Mouse (Mus musculus) neural tube, embryonic 14.5 days (tissue): ENCODE measurements around the gene Ebi3. TPM values are rescaled to one million over a fixed set of nuclear protein-coding genes. Genes with fewer than 3 reads are reported as not detected.

ENCODE experiments used
- polyA plus RNA-seq: library from polyadenylated mRNA; unstranded; fragments of >200 nt; fragmentation: Nextera tagmentation; extraction: Ambion mirVana; gene quantifications from 2 replicates; pipeline ENCODE4 v1.2.1, GENCODE M21; 2014

Ebi3 gene
- polyA plus RNA-seq, 1 experiment from 2014 or later: 6.7 TPM

Other genes starting within 250 kb of the Ebi3 start
- 6.6 and 6.8 TPM in 2 replicates for gene Pot1b, start 240.0 kb upstream of the Ebi3 start, polyA plus RNA-seq
- gene Adgre4, start 202.7 kb upstream of the Ebi3 start, polyA plus RNA-seq: 0.09 and 0.24 TPM in 2 replicates
- 12.2 TPM in 2 replicates for gene Zfp119a, start 73.7 kb upstream of the Ebi3 start, polyA plus RNA-seq
- gene Zfp959, start 60.5 kb upstream of the Ebi3 start, polyA plus RNA-seq: 16.1 and 17.1 TPM in 2 replicates
- gene Zfp119b, start 3.1 kb upstream of the Ebi3 start, polyA plus RNA-seq: 9.8 and 10.5 TPM in 2 replicates
- gene Yju2, start 6.5 kb downstream of the Ebi3 start, polyA plus RNA-seq: 17.9 and 18.0 TPM in 2 replicates
- gene Shd, start 17.8 kb downstream of the Ebi3 start, polyA plus RNA-seq: 158 and 218 TPM in 2 replicates
- 155 and 188 TPM in 2 replicates for gene Fsd1, start 33.9 kb downstream of the Ebi3 start, polyA plus RNA-seq
- gene Stap2, start 52.9 kb downstream of the Ebi3 start, polyA plus RNA-seq: 5.2 and 6.8 TPM in 2 replicates
- 150 and 158 TPM in 2 replicates for gene Mpnd, start 53.1 kb downstream of the Ebi3 start, polyA plus RNA-seq
- 87.5 and 94.9 TPM in 2 replicates for gene Sh3gl1, start 84.0 kb downstream of the Ebi3 start, polyA plus RNA-seq
- gene Chaf1a, start 87.8 kb downstream of the Ebi3 start, polyA plus RNA-seq: 2.3 and 3.2 TPM in 2 replicates
- gene Ubxn6, start 122.4 kb downstream of the Ebi3 start, polyA plus RNA-seq: 69.9 and 80.9 TPM in 2 replicates
- 96.8 and 102 TPM in 2 replicates for gene Hdgfl2, start 127.0 kb downstream of the Ebi3 start, polyA plus RNA-seq
- gene Plin4, start 157.2 kb downstream of the Ebi3 start, polyA plus RNA-seq: 0.19 and 0.28 TPM in 2 replicates
- 0.95 and 1.9 TPM in 2 replicates for gene Plin5, start 165.0 kb downstream of the Ebi3 start, polyA plus RNA-seq
- gene Lrg1, start 169.4 kb downstream of the Ebi3 start, polyA plus RNA-seq: 0.24 TPM in 2 replicates
- 11.8 and 13.8 TPM in 2 replicates for gene Sema6b, start 187.7 kb downstream of the Ebi3 start, polyA plus RNA-seq
- 9.2 and 9.9 TPM in 2 replicates for gene Tnfaip8l1, start 209.8 kb downstream of the Ebi3 start, polyA plus RNA-seq
- 68.6 and 69.7 TPM in 2 replicates for gene Mydgf, start 231.3 kb downstream of the Ebi3 start, polyA plus RNA-seq